Mouse (Mus musculus) liver, adult (tissue): ENCODE results near the gene Hdac9.

Experiments
- GATA4 ChIP-seq: IDR thresholded peaks from 2 replicates; pipeline ENCODE4 v1.6.1; 2014; ENCODE audit warnings: mild to moderate bottlenecking, low read length; ENCODE audit not compliant: insufficient replicate concordance

Gene Hdac9

GRCm38 (mm10) chr12:34170601-34171000, 746.3 kb downstream of the Hdac9 start:
- TF ChIP-seq GATA4 = no peak

GRCm38 (mm10) chr12:34165674-34166073, 751.2 kb downstream of the Hdac9 start:
- TF ChIP-seq GATA4 = no peak

- TF ChIP-seq GATA4 = no peak
These were observed 760.6 kb downstream of the Hdac9 start for GRCm38 (mm10) chr12:34156301-34156700.

GRCm38 (mm10) chr12:34155740-34156139, 761.2 kb downstream of the Hdac9 start:
- no peak for TF ChIP-seq GATA4

- no peak for TF ChIP-seq GATA4
These were observed 762.1 kb downstream of the Hdac9 start for GRCm38 (mm10) chr12:34154757-34155156.

- TF ChIP-seq GATA4 = no peak
These were observed 765.6 kb downstream of the Hdac9 start for GRCm38 (mm10) chr12:34151336-34151735.

- TF ChIP-seq GATA4 = no peak
These were observed 774.2 kb downstream of the Hdac9 start for GRCm38 (mm10) chr12:34142743-34143142.

GRCm38 (mm10) chr12:34113336-34113735, 803.6 kb downstream of the Hdac9 start:
- no peak for TF ChIP-seq GATA4

- TF ChIP-seq GATA4 = no peak
These were observed 823.9 kb downstream of the Hdac9 start for GRCm38 (mm10) chr12:34092953-34093352.

GRCm38 (mm10) chr12:34091851-34092250, 825.0 kb downstream of the Hdac9 start:
- TF ChIP-seq GATA4 = no peak

- no peak for TF ChIP-seq GATA4
These were observed 829.5 kb downstream of the Hdac9 start for GRCm38 (mm10) chr12:34087292-34087942.

GRCm38 (mm10) chr12:34076981-34077380, 839.9 kb downstream of the Hdac9 start:
- no peak for TF ChIP-seq GATA4

GRCm38 (mm10) chr12:34075805-34076509, 840.9 kb downstream of the Hdac9 start:
- no peak for TF ChIP-seq GATA4

- TF ChIP-seq GATA4 = no peak
These were observed 864.4 kb downstream of the Hdac9 start for GRCm38 (mm10) chr12:34052508-34052907.

- no peak for TF ChIP-seq GATA4
These were observed 864.9 kb downstream of the Hdac9 start for GRCm38 (mm10) chr12:34052036-34052435.

- no peak for TF ChIP-seq GATA4
These were observed 865.8 kb downstream of the Hdac9 start for GRCm38 (mm10) chr12:34051112-34051511.

- TF ChIP-seq GATA4 = no peak
These were observed 875.9 kb downstream of the Hdac9 start for GRCm38 (mm10) chr12:34040949-34041348.

GRCm38 (mm10) chr12:34040061-34040460, 876.8 kb downstream of the Hdac9 start:
- no peak for TF ChIP-seq GATA4
